Mouse (Mus musculus): Measurements from ENCODE around the gene Slc43a2. TPM values are rescaled to one million over a fixed set of nuclear protein-coding genes. Genes with fewer than 3 reads are reported as not detected.

Slc43a2 gene
- total and polyA plus RNA-seq, 3 experiments, result 4.2 to 11.5 (median 7.5) TPM

- H3K27me3 ChIP-seq (ENCODE audit: insufficient read depth, low read length), result peaks cover 57% of the 10 kb centered on the region
Observed at GRCm38 (mm10) chr11:75525531-75526125, 5.9 kb upstream of the Slc43a2 start.

GRCm38 (mm10) chr11:75526943-75527342 is 4.6 kb upstream of the Slc43a2 start:
- TF ChIP-seq POLR2AphosphoS5 (IDR thresholded peaks at IDR 0.05; ENCODE audit: insufficient replicate concordance, low read depth, low read length) (no peak), TAL1 (conservative IDR thresholded peaks at IDR 0.05; ENCODE audit: low read depth, low read length) (no peak), GATA2 (IDR thresholded peaks at IDR 0.05; ENCODE audit: borderline replicate concordance, low read depth, low read length) (no peak), CTCF (IDR thresholded peaks at IDR 0.05; ENCODE audit: low read depth, low read length) (no peak), GATA1 (IDR thresholded peaks at IDR 0.05; ENCODE audit: borderline replicate concordance, low read length) (no peak)
- no peaks in the 10 kb centered on the region for H3K36me3 ChIP-seq (replicated peaks)
- ATAC-seq (ENCODE audit: extremely low read depth, insufficient number of reproducible peaks, low FRiP score, poor library complexity, severe bottlenecking) (no peak), DNase-seq (ENCODE audit: low spot score) (no peak)
- peaks cover 22% of the 10 kb centered on the region for H3K4me1 ChIP-seq (ENCODE audit: insufficient read depth, low read depth, low read length)
- no peaks in the 10 kb centered on the region for H3K9me3 ChIP-seq (replicated peaks)
- H3K4me3 ChIP-seq (ENCODE audit: low read depth, low read length), result no peak overlapping the region
- peaks cover 48% of the 10 kb centered on the region for H3K27me3 ChIP-seq (ENCODE audit: insufficient read depth, low read length)

More at GRCm38 (mm10) chr11:75525531-75526125, 5.9 kb upstream of the Slc43a2 start:
- H3K36me3 ChIP-seq (replicated peaks), result no peaks in the 10 kb centered on the region
- ATAC-seq (ENCODE audit: extremely low read depth, insufficient number of reproducible peaks, low FRiP score, poor library complexity, severe bottlenecking) (no peak), DNase-seq (ENCODE audit: low spot score) (no peak)
- H3K9me3 ChIP-seq (replicated peaks), result no peaks in the 10 kb centered on the region
- H3K4me3 ChIP-seq (ENCODE audit: low read depth, low read length), result no peak overlapping the region
- no peak for TF ChIP-seq GATA1 (IDR thresholded peaks at IDR 0.05; ENCODE audit: borderline replicate concordance, low read length)
- TF ChIP-seq TAL1 (conservative IDR thresholded peaks at IDR 0.05; ENCODE audit: low read depth, low read length), result no peak
- no peak for TF ChIP-seq CTCF (IDR thresholded peaks at IDR 0.05; ENCODE audit: low read depth, low read length)
- no peak for TF ChIP-seq POLR2AphosphoS5 (IDR thresholded peaks at IDR 0.05; ENCODE audit: insufficient replicate concordance, low read depth, low read length)
- no peak for TF ChIP-seq GATA2 (IDR thresholded peaks at IDR 0.05; ENCODE audit: borderline replicate concordance, low read depth, low read length)
- H3K4me1 ChIP-seq (ENCODE audit: insufficient read depth, low read depth, low read length), result peaks cover 12% of the 10 kb centered on the region

DNA sequence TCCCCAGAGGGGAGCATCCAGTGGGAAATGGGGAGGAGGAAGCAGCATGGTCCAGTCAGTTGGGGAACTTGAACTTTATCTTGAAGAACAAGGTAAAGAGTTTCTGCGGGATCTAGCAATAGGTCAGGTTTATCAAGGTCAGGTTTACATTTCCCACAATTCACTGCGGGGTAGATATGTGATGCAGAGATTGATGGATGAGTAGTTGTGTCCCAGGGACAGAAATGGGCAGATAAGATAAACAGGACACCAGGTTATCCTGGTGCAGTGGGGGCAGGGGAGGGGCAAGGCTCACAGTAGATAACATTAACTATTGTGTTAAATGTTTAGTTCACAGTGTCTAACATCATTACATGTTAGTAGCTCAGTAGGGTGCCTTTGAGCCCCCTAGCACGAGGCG is 1.7 kb upstream of the Slc43a2 start:
- no peaks in the 10 kb centered on the region for H3K36me3 ChIP-seq (replicated peaks)
- DNase-seq (ENCODE audit: low spot score) (no peak), ATAC-seq (ENCODE audit: extremely low read depth, insufficient number of reproducible peaks, low FRiP score, poor library complexity, severe bottlenecking) (no peak)
- H3K27me3 ChIP-seq (ENCODE audit: insufficient read depth, low read length), result peaks cover 22% of the 10 kb centered on the region
- no peak overlapping the region for H3K4me3 ChIP-seq (ENCODE audit: low read depth, low read length)
- no peak for TF ChIP-seq GATA2 (IDR thresholded peaks at IDR 0.05; ENCODE audit: borderline replicate concordance, low read depth, low read length)
- TF ChIP-seq GATA1 (IDR thresholded peaks at IDR 0.05; ENCODE audit: borderline replicate concordance, low read length), result no peak
- no peak for TF ChIP-seq TAL1 (conservative IDR thresholded peaks at IDR 0.05; ENCODE audit: low read depth, low read length)
- TF ChIP-seq CTCF (IDR thresholded peaks at IDR 0.05; ENCODE audit: low read depth, low read length), result no peak
- no peak for TF ChIP-seq POLR2AphosphoS5 (IDR thresholded peaks at IDR 0.05; ENCODE audit: insufficient replicate concordance, low read depth, low read length)
- peaks cover 47% of the 10 kb centered on the region for H3K4me1 ChIP-seq (ENCODE audit: insufficient read depth, low read depth, low read length)
- H3K9me3 ChIP-seq (replicated peaks), result no peaks in the 10 kb centered on the region

GRCm38 (mm10) chr11:75530325-75530724 is 1.2 kb upstream of the Slc43a2 start:
- Histone ChIP-seq H3K36me3 (replicated peaks) (peaks cover 4% of the 10 kb centered on the region), H3K9me3 (replicated peaks) (no peaks in the 10 kb centered on the region), H3K27me3 (ENCODE audit: insufficient read depth, low read length) (peaks cover 16% of the 10 kb centered on the region), H3K4me3 (ENCODE audit: low read depth, low read length) (peak overlapping the region; percentile 82), H3K4me1 (ENCODE audit: insufficient read depth, low read depth, low read length) (peaks cover 53% of the 10 kb centered on the region)
- ATAC-seq (ENCODE audit: extremely low read depth, insufficient number of reproducible peaks, low FRiP score, poor library complexity, severe bottlenecking) (0 out of 2 replicates have a peak, but pooled peaks have one; percentile 29), DNase-seq (ENCODE audit: low spot score) (peak; percentile 80)
- peak; percentile 86 for TF ChIP-seq CTCF (IDR thresholded peaks at IDR 0.05; ENCODE audit: low read depth, low read length)
- TF ChIP-seq POLR2AphosphoS5 (IDR thresholded peaks at IDR 0.05; ENCODE audit: insufficient replicate concordance, low read depth, low read length), result no peak
- TF ChIP-seq GATA2 (IDR thresholded peaks at IDR 0.05; ENCODE audit: borderline replicate concordance, low read depth, low read length), result no peak

DNA sequence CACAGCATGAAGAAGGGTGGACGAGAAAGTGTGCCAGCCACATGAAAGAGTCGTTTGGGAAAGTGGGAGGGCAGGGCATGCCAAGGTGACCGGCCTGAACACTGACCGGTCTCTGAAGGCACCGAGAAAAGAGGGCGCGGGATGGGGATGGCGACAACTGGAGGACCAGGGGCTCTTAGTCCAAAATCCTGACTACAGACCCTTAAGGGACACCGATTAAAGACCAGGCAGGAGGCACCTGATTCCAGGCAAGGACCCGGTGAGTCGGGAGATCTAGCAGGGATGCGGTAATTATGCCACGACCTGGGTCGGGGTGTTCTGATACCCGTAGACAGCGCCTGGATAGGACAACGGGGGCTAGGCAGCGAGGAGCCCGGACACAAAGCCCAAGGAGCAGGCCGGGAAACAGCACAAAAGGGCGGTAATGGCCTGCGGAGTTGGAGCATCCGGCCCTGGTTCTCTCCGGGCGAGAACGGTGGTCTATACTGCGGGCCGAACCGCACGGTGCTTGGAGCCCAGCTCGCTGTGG is 585 bp upstream of the Slc43a2 start:
- no peaks in the 10 kb centered on the region for H3K9me3 ChIP-seq (replicated peaks)
- peak; percentile 41 for DNase-seq (ENCODE audit: low spot score)
- peak overlapping the region; percentile 82 for H3K4me3 ChIP-seq (ENCODE audit: low read depth, low read length)
- peaks cover 6% of the 10 kb centered on the region for H3K36me3 ChIP-seq (replicated peaks)
- no peak for ATAC-seq (ENCODE audit: extremely low read depth, insufficient number of reproducible peaks, low FRiP score, poor library complexity, severe bottlenecking)
- peaks cover 59% of the 10 kb centered on the region for H3K4me1 ChIP-seq (ENCODE audit: insufficient read depth, low read depth, low read length)
- H3K27me3 ChIP-seq (ENCODE audit: insufficient read depth, low read length), result peaks cover 11% of the 10 kb centered on the region
- no peak for TF ChIP-seq TAL1 (conservative IDR thresholded peaks at IDR 0.05; ENCODE audit: low read depth, low read length)
- TF ChIP-seq CTCF (IDR thresholded peaks at IDR 0.05; ENCODE audit: low read depth, low read length), result no peak
- no peak for TF ChIP-seq GATA1 (IDR thresholded peaks at IDR 0.05; ENCODE audit: borderline replicate concordance, low read length)

GRCm38 (mm10) chr11:75532340-75533277 is 1.1 kb downstream of the Slc43a2 start:
- ATAC-seq (ENCODE audit: extremely low read depth, insufficient number of reproducible peaks, low FRiP score, poor library complexity, severe bottlenecking), result peak; percentile 52; the same call in 1 of the 2 replicates
- H3K9me3 ChIP-seq (replicated peaks), result no peaks in the 10 kb centered on the region
- TF ChIP-seq GATA2 (IDR thresholded peaks at IDR 0.05; ENCODE audit: borderline replicate concordance, low read depth, low read length), result no peak
- no peak for TF ChIP-seq POLR2AphosphoS5 (IDR thresholded peaks at IDR 0.05; ENCODE audit: insufficient replicate concordance, low read depth, low read length)
- TF ChIP-seq CTCF (IDR thresholded peaks at IDR 0.05; ENCODE audit: low read depth, low read length), result no peak
- TF ChIP-seq TAL1 (conservative IDR thresholded peaks at IDR 0.05; ENCODE audit: low read depth, low read length), result no peak
- no peak for TF ChIP-seq GATA1 (IDR thresholded peaks at IDR 0.05; ENCODE audit: borderline replicate concordance, low read length)
- H3K4me3 ChIP-seq (ENCODE audit: low read depth, low read length), result peak overlapping the region; percentile 82
- DNase-seq (ENCODE audit: low spot score), result peak; percentile 83
- peaks cover 21% of the 10 kb centered on the region for H3K36me3 ChIP-seq (replicated peaks)
- H3K27me3 ChIP-seq (ENCODE audit: insufficient read depth, low read length), result peaks cover 2% of the 10 kb centered on the region; the same call in 1 of the 2 replicates
- H3K4me1 ChIP-seq (ENCODE audit: insufficient read depth, low read depth, low read length), result peaks cover 62% of the 10 kb centered on the region

All from G1E (cell line).